Mouse (Mus musculus) liver, adult 2 months (tissue): ENCODE measurements around the gene Msmp. TPM values are rescaled to one million over a fixed set of nuclear protein-coding genes. Genes with fewer than 3 reads are reported as not detected.

Source experiments
- DNase-seq: peaks from one replicate; pipeline ENCODE4 v3.0.0-alpha.2; 2011; ENCODE audit warnings: low read depth, low spot score; ENCODE audit errors: extremely low read depth
- H3K27ac ChIP-seq: fragments of 200-500 bp; replicated peaks from 2 replicates; pipeline ENCODE4 v1.5.1; 2012; ENCODE audit warnings: low read depth, mild to moderate bottlenecking, control low read depth, inconsistent platforms, low read length; ENCODE audit not compliant: insufficient read depth
- H3K27me3 ChIP-seq: fragments of 200-500 bp; 2 replicates; pipeline ENCODE4 v1.6.1; 2012; ENCODE audit warnings: mild to moderate bottlenecking, moderate library complexity, low read length, inconsistent platforms; ENCODE audit not compliant: control insufficient read depth, insufficient read depth
- H3K36me3 ChIP-seq: fragments of 200-500 bp; 2 replicates; pipeline ENCODE4 v1.6.1; 2012; ENCODE audit warnings: low read length, inconsistent platforms; ENCODE audit not compliant: control insufficient read depth, insufficient read depth
- H3K4me1 ChIP-seq: fragments of 200-500 bp; 2 replicates; pipeline ENCODE4 v1.6.1; 2011; ENCODE audit warnings: low read length; ENCODE audit not compliant: control insufficient read depth, insufficient read depth
- H3K4me3 ChIP-seq: fragments of 200-500 bp; 2 replicates; pipeline ENCODE4 v1.5.1; 2011; ENCODE audit warnings: low read depth, mild to moderate bottlenecking, control low read depth, low read length, moderate library complexity; ENCODE audit not compliant: insufficient read depth
- H3K79me2 ChIP-seq: fragments of 200-500 bp; 2 replicates; pipeline ENCODE4 v1.6.1; 2012; ENCODE audit warnings: inconsistent platforms, mild to moderate bottlenecking, low read length, moderate library complexity; ENCODE audit not compliant: control insufficient read depth, insufficient read depth
- H3K9ac ChIP-seq: fragments of 200-500 bp; 2 replicates; pipeline ENCODE4 v1.6.1; 2012; ENCODE audit warnings: low read depth, mild to moderate bottlenecking, control low read depth, inconsistent platforms, low read length
- CTCF ChIP-seq: fragments of 200-500 bp; IDR thresholded peaks from 2 replicates; pipeline ENCODE4 v1.5.1; 2011; ENCODE audit warnings: low read depth, low read length, control low read depth
- POLR2A ChIP-seq: fragments of 200-500 bp; IDR thresholded peaks from 2 replicates; pipeline ENCODE4 v1.6.1; 2011; ENCODE audit warnings: low read length, control low read depth; ENCODE audit not compliant: insufficient read depth; ENCODE audit errors: extremely low read depth
- WGBS: fragments of 180-500 bp; shearing (Covaris S2); methylation state at CpG from one replicate; pipeline ENCODE4 v1.1.7; 2018; 5-methylcytosine and 5-hydroxymethylcytosine counted together
- polyA plus RNA-seq: library from polyadenylated mRNA; depleted of rRNA; stranded (reverse); fragments of >200 nt; gene quantifications from 2 replicates; pipeline ENCODE4 v1.2.3, GENCODE M21; 2012
- total RNA-seq: library from RNA; depleted of rRNA; stranded (reverse); fragments of >200 nt; gene quantifications from 2 replicates; pipeline ENCODE4 v1.2.3, GENCODE M21; 2014

Msmp gene
- total and polyA plus RNA-seq, 2 experiments: not detected

GRCm38 (mm10) chr4:43613060-43613730, 28.9 kb upstream of the Msmp start:
- H3K4me3 ChIP-seq: no peak overlapping the region
- WGBS: 63% methylated on average over 3 of the region's 3 CpGs
- no peaks in the 10 kb centered on the region for H3K27me3 ChIP-seq
- no peaks in the 10 kb centered on the region for H3K4me1 ChIP-seq
- no peaks in the 10 kb centered on the region for H3K36me3 ChIP-seq
- no peaks in the 10 kb centered on the region for H3K79me2 ChIP-seq
- H3K9ac ChIP-seq: no peak overlapping the region
- no peak overlapping the region for H3K27ac ChIP-seq
- DNase-seq: no peak
- no peak for TF ChIP-seq POLR2A
- no peak for TF ChIP-seq CTCF

- DNase-seq: no peak
- Histone ChIP-seq H3K4me1 (no peaks in the 10 kb centered on the region), H3K4me3 (no peak overlapping the region), H3K27ac (no peak overlapping the region), H3K27me3 (no peaks in the 10 kb centered on the region), H3K9ac (no peak overlapping the region), H3K79me2 (no peaks in the 10 kb centered on the region), H3K36me3 (no peaks in the 10 kb centered on the region)
- TF ChIP-seq CTCF (no peak), POLR2A (no peak)
- 64% methylated on average over 10 of the region's 10 CpGs for WGBS
Observed at GRCm38 (mm10) chr4:43612534-43612933, 28.2 kb upstream of the Msmp start.

- no peak overlapping the region for H3K4me3 ChIP-seq
- no peak for DNase-seq
- WGBS: 63% methylated on average over 9 of the region's 9 CpGs
- H3K27me3 ChIP-seq: no peaks in the 10 kb centered on the region
- no peak for TF ChIP-seq POLR2A
- no peak for TF ChIP-seq CTCF
- no peak overlapping the region for H3K27ac ChIP-seq
- H3K36me3 ChIP-seq: no peaks in the 10 kb centered on the region
- H3K79me2 ChIP-seq: no peaks in the 10 kb centered on the region
- H3K9ac ChIP-seq: no peak overlapping the region
- H3K4me1 ChIP-seq: no peaks in the 10 kb centered on the region
Observed at GRCm38 (mm10) chr4:43604751-43605685, 20.7 kb upstream of the Msmp start.

GRCm38 (mm10) chr4:43604099-43604498, 19.8 kb upstream of the Msmp start:
- Histone ChIP-seq H3K9ac (no peak overlapping the region), H3K4me1 (no peaks in the 10 kb centered on the region), H3K27me3 (no peaks in the 10 kb centered on the region), H3K4me3 (no peak overlapping the region), H3K79me2 (no peaks in the 10 kb centered on the region), H3K27ac (no peak overlapping the region), H3K36me3 (no peaks in the 10 kb centered on the region)
- no peak for DNase-seq
- WGBS: 69% methylated on average over 3 of the region's 3 CpGs
- TF ChIP-seq CTCF: no peak
- no peak for TF ChIP-seq POLR2A

GRCm38 (mm10) chr4:43600195-43600934, 16.1 kb upstream of the Msmp start:
- Histone ChIP-seq H3K4me1 (no peaks in the 10 kb centered on the region), H3K79me2 (no peaks in the 10 kb centered on the region), H3K27ac (no peak overlapping the region), H3K36me3 (no peaks in the 10 kb centered on the region), H3K9ac (no peak overlapping the region), H3K27me3 (no peaks in the 10 kb centered on the region), H3K4me3 (no peak overlapping the region)
- 68% methylated on average over 9 of the region's 9 CpGs for WGBS
- TF ChIP-seq CTCF: no peak
- TF ChIP-seq POLR2A: no peak
- no peak for DNase-seq
